Mouse (Mus musculus): ENCODE measurements around the gene Hoxa6. TPM values are rescaled to one million over a fixed set of nuclear protein-coding genes. Genes with fewer than 3 reads are reported as not detected.

Hoxa6 gene
- polyA plus RNA-seq, 1 experiment, result 1.7 TPM

DNA sequence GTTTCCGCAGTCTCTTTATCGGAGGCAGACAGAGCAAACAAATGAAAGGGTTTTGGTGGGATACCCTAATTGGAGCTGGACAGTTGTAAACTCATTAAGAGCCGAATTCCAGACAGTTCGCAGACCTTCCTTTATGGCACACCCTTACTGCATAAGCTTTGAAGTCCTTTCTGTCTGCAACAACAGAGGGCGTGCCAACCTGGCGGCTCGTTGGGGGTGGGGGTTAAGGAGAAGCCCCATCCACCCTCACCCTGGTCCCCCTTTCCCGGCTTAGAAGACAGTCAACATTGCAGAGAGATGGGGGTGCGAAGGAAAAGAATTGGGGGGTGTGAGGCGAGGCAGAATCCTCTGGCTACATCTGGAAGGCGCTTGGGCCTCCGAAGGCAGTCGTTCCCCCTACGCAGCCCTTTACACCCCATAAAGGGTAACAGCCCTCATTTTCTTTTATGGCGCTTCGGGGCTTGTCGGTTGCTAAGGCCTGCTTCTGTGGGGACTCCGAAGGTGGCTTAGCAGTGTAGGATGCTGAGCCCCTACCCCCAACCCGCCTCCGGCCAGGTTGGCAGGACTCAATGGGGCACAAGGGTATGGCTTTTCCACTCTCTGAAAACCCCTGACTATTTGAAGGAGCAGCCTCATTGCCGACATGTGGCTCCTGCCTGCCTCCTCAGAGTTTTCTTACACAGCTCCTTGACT, 13.6 kb upstream of the Hoxa6 start:
- WGBS, result 44% methylated on average over 21 of the region's 21 CpGs
- no peak for DNase-seq
- H3K4me3 ChIP-seq (replicated peaks; ENCODE audit: extremely low read depth, low read depth, low read length), result no peak overlapping the region
- TF ChIP-seq CTCF (IDR thresholded peaks at IDR 0.05; ENCODE audit: insufficient read depth, low read length) (no peak), POLR2A (IDR thresholded peaks at IDR 0.05; ENCODE audit: borderline replicate concordance, extremely low read depth, low read depth, low read length) (no peak)
- H3K4me1 ChIP-seq (ENCODE audit: control insufficient read depth, insufficient read depth, low read length), result peaks cover 3% of the 10 kb centered on the region; the same call in 1 of the 2 replicates

DNA sequence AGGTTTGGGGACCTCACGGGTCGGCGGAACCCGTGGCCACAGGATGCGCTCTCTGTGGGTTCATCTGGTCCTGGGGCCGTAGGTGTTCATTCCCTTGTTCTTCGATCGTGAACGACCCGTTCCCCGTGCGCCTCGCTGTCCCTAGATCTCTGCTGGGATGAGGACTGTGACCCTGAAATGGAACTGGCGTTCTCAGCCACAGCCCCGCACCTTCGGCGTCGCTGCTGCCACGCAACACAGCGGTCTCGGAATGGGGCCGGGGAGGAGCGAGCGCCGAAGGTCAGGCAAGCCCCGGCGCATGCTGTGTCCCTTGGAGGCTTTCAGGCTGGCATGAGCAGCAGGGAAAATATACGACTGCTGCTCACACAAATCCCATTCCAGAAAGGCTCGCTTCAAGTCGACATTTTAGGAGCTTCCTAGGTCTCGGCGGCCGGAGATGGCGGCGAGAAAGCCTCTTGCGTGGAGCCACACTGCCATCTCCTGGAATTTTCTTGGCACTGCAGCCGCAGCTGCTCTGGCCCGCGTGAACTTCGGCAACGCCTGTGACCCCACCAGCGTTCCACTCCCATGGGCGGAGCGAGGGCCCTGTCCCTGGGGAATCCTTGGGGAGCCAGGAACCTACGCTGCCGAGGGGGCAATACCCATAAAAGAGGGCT, 12.9 kb upstream of the Hoxa6 start, which contains the start of gene Hoxa7:
TSS of gene Hoxa7 (minus strand) at position 518 of the 656 bp plus-strand sequence.
- WGBS, result 3% methylated on average over 46 of the region's 46 CpGs
- TF ChIP-seq POLR2A (IDR thresholded peaks at IDR 0.05; ENCODE audit: borderline replicate concordance, extremely low read depth, low read depth, low read length) (0 out of 2 replicates have a peak, but pooled peaks have one; percentile 22), CTCF (IDR thresholded peaks at IDR 0.05; ENCODE audit: insufficient read depth, low read length) (peak; percentile 82)
- peak; percentile 86 for DNase-seq
- Histone ChIP-seq H3K4me1 (ENCODE audit: control insufficient read depth, insufficient read depth, low read length) (peaks cover 3% of the 10 kb centered on the region; the same call in 1 of the 2 replicates), H3K4me3 (replicated peaks; ENCODE audit: extremely low read depth, low read depth, low read length) (peak within 1 kb of the TSS; percentile 82)

DNA sequence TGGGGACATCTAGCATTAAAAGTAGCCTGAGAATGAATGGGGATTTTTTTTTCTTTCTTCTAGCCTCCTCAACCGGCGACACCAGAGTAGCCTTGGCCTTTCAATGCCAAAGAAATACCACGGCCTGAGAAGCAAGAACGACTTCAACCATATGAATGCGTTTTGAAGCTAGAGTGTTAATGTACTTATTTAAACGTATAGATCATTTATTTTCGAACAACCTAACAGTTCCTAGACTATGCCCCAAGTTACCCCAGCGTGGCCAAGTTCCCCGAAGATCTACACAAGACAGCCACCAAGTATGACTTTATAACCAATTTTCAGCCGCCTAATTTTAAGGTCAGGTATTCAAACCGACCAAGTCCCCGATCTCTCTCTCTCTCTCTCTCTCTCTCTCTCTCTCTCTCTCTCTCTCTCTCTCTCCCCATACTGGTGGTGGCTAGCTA, 12.4 kb upstream of the Hoxa6 start:
- Histone ChIP-seq H3K4me3 (replicated peaks; ENCODE audit: extremely low read depth, low read depth, low read length) (peak overlapping the region; percentile 82), H3K4me1 (ENCODE audit: control insufficient read depth, insufficient read depth, low read length) (peaks cover 3% of the 10 kb centered on the region; the same call in 1 of the 2 replicates)
- TF ChIP-seq CTCF (IDR thresholded peaks at IDR 0.05; ENCODE audit: insufficient read depth, low read length), result no peak
- no peak for TF ChIP-seq POLR2A (IDR thresholded peaks at IDR 0.05; ENCODE audit: borderline replicate concordance, extremely low read depth, low read depth, low read length)
- 40% methylated on average over 12 of the region's 12 CpGs for WGBS
- no peak for DNase-seq

DNA sequence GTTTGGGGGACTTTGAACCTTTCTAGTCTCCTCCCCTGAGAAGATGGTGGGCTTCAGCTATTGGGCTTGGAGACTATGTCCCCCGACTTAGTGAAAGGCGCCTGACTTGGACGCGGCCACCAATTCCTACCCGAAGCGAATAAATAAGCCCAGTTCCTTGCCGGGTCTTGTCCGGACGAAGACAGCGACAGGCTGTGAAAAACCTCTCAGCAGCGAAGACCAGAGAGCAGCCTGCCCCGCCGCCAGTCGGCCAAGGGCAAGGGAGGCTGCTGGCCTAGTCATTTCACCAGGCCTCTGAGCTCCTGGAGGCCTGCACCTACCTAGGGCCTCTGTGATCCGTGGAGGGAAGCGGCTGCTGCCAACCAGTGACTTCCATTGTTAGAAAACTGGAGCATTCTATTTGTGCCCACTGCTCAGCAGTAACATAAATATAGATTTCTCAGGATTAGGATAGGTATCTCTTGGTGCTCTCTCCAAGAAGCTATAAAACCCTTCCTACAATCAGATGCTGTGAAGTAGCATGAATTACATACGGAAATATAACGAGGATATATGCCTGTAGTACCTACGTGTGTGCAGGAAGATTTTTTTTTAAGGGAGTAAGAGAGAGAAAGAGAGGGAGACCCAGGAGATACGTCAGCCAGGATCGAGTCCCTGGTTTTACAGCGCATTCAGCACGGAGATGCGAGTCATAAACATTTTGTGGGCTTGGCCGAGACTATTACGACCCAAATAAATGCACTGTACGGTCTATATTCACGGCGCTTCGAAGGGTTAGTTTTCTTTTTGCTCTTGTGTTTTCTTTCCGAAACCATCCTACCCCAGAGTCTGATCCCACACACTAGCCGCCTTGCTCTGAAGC, 11.7 kb upstream of the Hoxa6 start:
- 64% methylated on average over 32 of the region's 32 CpGs for WGBS
- Histone ChIP-seq H3K4me3 (replicated peaks; ENCODE audit: extremely low read depth, low read depth, low read length) (no peak overlapping the region), H3K4me1 (ENCODE audit: control insufficient read depth, insufficient read depth, low read length) (peaks cover 3% of the 10 kb centered on the region; the same call in 1 of the 2 replicates)
- TF ChIP-seq POLR2A (IDR thresholded peaks at IDR 0.05; ENCODE audit: borderline replicate concordance, extremely low read depth, low read depth, low read length) (no peak), CTCF (IDR thresholded peaks at IDR 0.05; ENCODE audit: insufficient read depth, low read length) (no peak)
- no peak for DNase-seq

DNA sequence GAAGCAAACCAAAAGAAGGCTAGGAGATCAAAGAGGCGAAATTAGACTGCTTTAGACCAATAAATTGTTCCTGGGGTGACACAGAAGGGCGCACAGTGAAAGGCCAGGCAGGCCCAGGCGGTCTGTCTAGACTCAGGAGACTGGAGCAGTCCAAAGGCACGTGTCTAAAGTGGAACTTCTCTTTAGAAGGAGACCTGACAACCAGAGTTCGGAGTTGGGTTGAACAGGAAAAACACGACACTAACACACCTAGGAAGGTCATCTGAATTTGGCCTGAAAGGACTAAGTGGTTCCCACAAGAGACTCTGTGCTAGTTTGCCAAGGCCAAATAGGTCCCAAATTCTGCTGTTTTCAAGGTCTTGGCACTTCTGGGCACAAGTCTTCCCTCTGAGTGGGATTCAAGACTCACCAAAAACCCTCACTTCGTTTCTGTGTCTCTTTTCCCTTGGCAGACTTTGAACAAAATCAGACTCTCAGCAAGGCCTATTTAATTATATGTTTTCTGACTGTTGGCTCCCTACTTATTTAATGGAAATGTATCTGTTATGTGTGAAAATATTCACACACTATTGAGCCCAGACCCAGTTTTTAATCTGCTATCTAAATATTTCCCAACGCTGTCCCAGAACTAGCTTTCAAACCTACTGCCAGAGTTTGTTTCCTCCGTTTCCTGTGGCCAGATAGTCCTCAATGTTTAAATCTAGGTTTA, 10.9 kb upstream of the Hoxa6 start:
- TF ChIP-seq CTCF (IDR thresholded peaks at IDR 0.05; ENCODE audit: insufficient read depth, low read length) (no peak), POLR2A (IDR thresholded peaks at IDR 0.05; ENCODE audit: borderline replicate concordance, extremely low read depth, low read depth, low read length) (no peak)
- no peak overlapping the region for H3K4me3 ChIP-seq (replicated peaks; ENCODE audit: extremely low read depth, low read depth, low read length)

DNA sequence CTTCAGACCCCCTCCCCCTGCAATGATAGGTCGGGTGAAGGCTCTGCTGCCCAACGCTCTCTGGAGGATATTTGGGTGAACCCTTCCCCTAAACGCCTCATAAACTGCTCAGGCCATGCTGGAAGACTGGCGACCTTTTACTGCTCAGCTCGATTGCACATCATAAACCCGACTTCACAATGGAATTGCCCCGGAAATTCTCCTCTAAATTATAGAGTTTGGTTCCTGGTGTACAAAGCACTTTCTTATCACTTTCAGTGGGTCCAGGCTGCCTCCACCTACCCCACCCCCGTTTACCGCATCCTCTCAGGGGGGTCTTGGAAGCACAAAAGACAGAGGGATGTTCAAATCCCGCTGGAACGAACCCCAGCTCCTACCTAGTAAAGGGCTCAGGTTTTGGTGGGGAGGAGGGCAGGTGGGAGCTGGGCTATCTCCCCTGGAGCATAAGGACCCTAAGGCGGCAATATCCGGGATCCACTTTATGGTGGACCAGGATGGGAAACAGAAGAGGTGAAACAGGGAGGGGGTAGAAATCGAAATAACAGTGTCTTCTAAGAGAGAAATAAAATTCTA, 10.2 kb upstream of the Hoxa6 start:
- WGBS, result 44% methylated on average over 14 of the region's 14 CpGs
- no peak for DNase-seq
- Histone ChIP-seq H3K4me1 (ENCODE audit: control insufficient read depth, insufficient read depth, low read length) (peaks cover 3% of the 10 kb centered on the region; the same call in 1 of the 2 replicates), H3K4me3 (replicated peaks; ENCODE audit: extremely low read depth, low read depth, low read length) (no peak overlapping the region)
- TF ChIP-seq POLR2A (IDR thresholded peaks at IDR 0.05; ENCODE audit: borderline replicate concordance, extremely low read depth, low read depth, low read length) (no peak), CTCF (IDR thresholded peaks at IDR 0.05; ENCODE audit: insufficient read depth, low read length) (no peak)

More for the DNA sequence above, 10.9 kb upstream of the Hoxa6 start:
- 74% methylated on average over 9 of the region's 9 CpGs for WGBS
- DNase-seq, result no peak
- H3K4me1 ChIP-seq (ENCODE audit: control insufficient read depth, insufficient read depth, low read length), result peaks cover 3% of the 10 kb centered on the region; the same call in 1 of the 2 replicates

DNA sequence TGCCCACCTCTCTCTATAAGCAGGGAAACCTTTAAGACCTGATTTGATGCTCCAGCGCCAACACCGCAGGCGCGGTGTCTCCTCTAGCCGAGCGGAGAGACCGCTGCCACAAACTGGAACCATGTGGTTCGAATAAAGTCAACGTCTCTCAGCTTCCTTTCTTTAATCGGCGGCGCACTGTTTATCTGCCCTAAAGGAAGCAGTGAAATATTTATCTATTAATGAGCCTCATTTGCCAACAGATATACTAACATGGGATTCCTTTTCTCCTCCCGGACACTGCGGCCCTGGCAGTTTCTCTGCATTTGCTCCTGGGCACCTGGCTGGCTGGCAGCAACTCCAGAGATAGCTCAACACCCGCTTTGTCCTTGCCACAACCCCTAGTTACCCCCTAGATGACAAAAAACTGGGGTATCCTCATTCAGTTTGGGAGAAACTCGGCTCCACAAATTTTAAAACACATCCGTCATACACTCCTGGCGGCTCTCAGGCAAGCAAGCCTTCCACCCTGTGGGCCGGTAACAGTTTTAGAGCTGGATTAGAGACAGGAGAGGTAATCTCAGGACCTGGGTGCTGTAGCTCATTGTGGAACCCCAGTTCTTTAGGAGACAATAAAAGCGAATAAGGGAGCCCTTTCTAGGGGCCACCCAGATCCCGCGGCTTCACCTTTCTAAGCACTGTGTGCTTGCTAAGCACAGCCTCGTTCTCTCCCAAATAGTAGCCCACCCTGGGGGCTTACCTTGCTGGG, 9.5 kb upstream of the Hoxa6 start:
- Histone ChIP-seq H3K4me3 (replicated peaks; ENCODE audit: extremely low read depth, low read depth, low read length) (no peak overlapping the region), H3K4me1 (ENCODE audit: control insufficient read depth, insufficient read depth, low read length) (peaks cover 6% of the 10 kb centered on the region; the same call in 1 of the 2 replicates)
- WGBS, result 19% methylated on average over 23 of the region's 23 CpGs
- no peak for DNase-seq
- TF ChIP-seq POLR2A (IDR thresholded peaks at IDR 0.05; ENCODE audit: borderline replicate concordance, extremely low read depth, low read depth, low read length), result no peak
- no peak for TF ChIP-seq CTCF (IDR thresholded peaks at IDR 0.05; ENCODE audit: insufficient read depth, low read length)

DNA sequence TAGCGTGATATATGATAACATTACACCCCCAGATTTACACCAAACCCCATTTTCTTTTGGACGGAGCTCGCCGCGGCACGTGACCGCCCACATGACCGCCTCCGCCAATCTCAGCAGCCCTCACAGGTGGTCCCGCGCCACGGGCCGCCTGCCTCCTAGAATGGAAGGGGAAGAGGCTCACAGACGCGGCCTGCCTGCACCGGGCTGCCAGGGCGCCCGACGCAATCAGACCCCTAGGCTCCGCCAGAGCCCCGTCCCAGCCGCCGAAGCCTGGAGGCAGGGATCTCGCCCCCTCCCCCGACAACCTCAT, 8.9 kb upstream of the Hoxa6 start:
- TF ChIP-seq CTCF (IDR thresholded peaks at IDR 0.05; ENCODE audit: insufficient read depth, low read length) (no peak), POLR2A (IDR thresholded peaks at IDR 0.05; ENCODE audit: borderline replicate concordance, extremely low read depth, low read depth, low read length) (no peak)
- H3K4me3 ChIP-seq (replicated peaks; ENCODE audit: extremely low read depth, low read depth, low read length), result peak overlapping the region; percentile 54
- WGBS, result 1% methylated on average over 25 of the region's 25 CpGs
- peaks cover 12% of the 10 kb centered on the region; the same call in 1 of the 2 replicates for H3K4me1 ChIP-seq (ENCODE audit: control insufficient read depth, insufficient read depth, low read length)
- no peak for DNase-seq

All from lung, adult 2 months (tissue).